Mouse (Mus musculus) ES-E14 (cell line): ENCODE measurements at regions not wholly inside any gene's neighbourhood (a gene's known extent, or its start where the extent isn't known, plus 50 kb on each side); places are given as distances from the start of the nearest gene placed in this dataset.

ENCODE experiments used
- CHD2 ChIP-seq: IDR thresholded peaks from 2 replicates; pipeline ENCODE4 v1.6.1; 2014; ENCODE audit warnings: mild to moderate bottlenecking, low read depth, low read length, inconsistent platforms
- MAFK ChIP-seq: IDR thresholded peaks from 2 replicates; pipeline ENCODE4 v1.6.1; 2014; ENCODE audit warnings: mild to moderate bottlenecking, low read depth, low read length, inconsistent platforms; ENCODE audit not compliant: insufficient read depth
- ZNF384 ChIP-seq: IDR thresholded peaks from 2 replicates; pipeline ENCODE4 v1.6.1; 2012; ENCODE audit warnings: low read depth, low read length, inconsistent platforms

DNA sequence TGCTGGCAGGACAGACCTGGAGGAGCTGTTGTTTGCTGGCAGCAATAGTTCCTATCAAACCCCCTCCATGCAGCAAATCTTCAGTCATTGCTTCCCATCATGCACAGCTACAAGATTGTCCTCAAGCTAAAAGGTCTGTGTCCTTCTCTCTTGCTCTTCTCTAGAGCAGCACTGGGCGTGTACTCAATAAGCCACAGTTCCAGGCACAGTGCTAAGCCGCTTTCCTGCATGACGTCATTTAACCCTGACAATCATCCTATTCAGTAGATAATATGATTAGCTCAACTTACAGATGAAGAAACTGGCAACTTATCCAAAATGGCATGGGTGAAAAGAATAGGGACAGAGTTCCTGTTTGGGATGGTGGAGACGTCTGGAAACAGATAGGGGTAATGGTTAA is 471.9 kb downstream of the Prss52 start:
- TF ChIP-seq MAFK (no peak), CHD2 (no peak), ZNF384 (no peak)
